ENCODE assay signal across 20 mouse cellular contexts in genomic region chr5:122997205-122998204, GRCm38 (mm10). TPM values are rescaled to one million over a fixed set of nuclear protein-coding genes. Genes with fewer than 3 reads are reported as not detected.
A peak's percentile ranks its signal among the peaks of the same experiment; 100 is the strongest.
DNase-seq lines count a peak whose midpoint lies in the region; ATAC-seq and TF ChIP-seq lines count a peak whose summit lies in the region.
"Had no signal": no experiment of that assay in that cellular context is flagged by ENCODE, and none has a peak within 500 bp of the region (broad histone marks: within the 10 kb centered on the region; RNA-seq: fewer than 3 reads in every experiment).

No protein-coding gene starts in this region.

- DNase-seq in cerebellum, adult 2 months, result peak; percentile 48 to 76
- DNase-seq in cerebellum, adult 8-10 months, result no peak
- DNase-seq in left cerebral cortex, postnatal 36 days (ENCODE audit: low spot score in 2 of 2), result peak; percentile 58 to 70
- DNase-seq in left cerebral cortex, adult 11 months (ENCODE audit: low spot score), result no peak
- DNase-seq in limb, embryonic 14.5 days (ENCODE audit: low spot score), result no peak
- DNase-seq in thymus, postnatal 25 days, result no peak
- DNase-seq in adrenal gland, adult 8-10 months, result no peak
- DNase-seq: embryo, embryonic 11 days; heart, adult 11 months; kidney, postnatal 14 days; lung, postnatal 14 days had no signal

- ATAC-seq in limb, embryonic 14.5 days (ENCODE audit: low FRiP score, low read depth), result peak; percentile 31; the same call in 1 of the 2 replicates
- ATAC-seq: activated CD4-positive, CD25-positive, alpha-beta regulatory T cell, adult 4 months; intestine, embryonic 16.5 days had no signal

- H3K9me3 ChIP-seq in limb, embryonic 14.5 days (ENCODE audit: control insufficient read depth, low read length), result no peaks in the 10 kb centered on the region
- H3K9me3 ChIP-seq: hindbrain, embryonic 13.5 days; liver, embryonic 15.5 days; midbrain, embryonic 10.5 days had no signal

- no peak overlapping the region; the same call in 1 of the 2 replicates for H3K9ac ChIP-seq in limb, embryonic 14.5 days (ENCODE audit: low read depth, low read length, severe bottlenecking)
- H3K9ac ChIP-seq: hindbrain, embryonic 13.5 days; liver, embryonic 15.5 days had no signal

- peaks cover 10% of the 10 kb centered on the region for H3K4me1 ChIP-seq in cerebellum, adult 2 months (ENCODE audit: control insufficient read depth, insufficient read depth, low read length)
- H3K4me1 ChIP-seq in bone marrow macrophage, adult 2 months (ENCODE audit: control insufficient read depth, insufficient read depth, low read length), result peaks cover 24% of the 10 kb centered on the region
- H3K4me1 ChIP-seq in limb, embryonic 14.5 days (ENCODE audit: control insufficient read depth, insufficient read depth, low read length), result peaks cover 9% of the 10 kb centered on the region

- H3K27ac ChIP-seq in cerebellum, adult 2 months (ENCODE audit: insufficient read depth, low read length), result peak overlapping the region; percentile 8; the same call in 1 of the 2 replicates
- H3K27ac ChIP-seq in bone marrow macrophage, adult 2 months (ENCODE audit: insufficient read depth, low read depth, low read length), result peak overlapping the region; percentile 47
- no peak overlapping the region for H3K27ac ChIP-seq in limb, embryonic 14.5 days (replicated peaks; ENCODE audit: low read depth, low read length)
- H3K27ac ChIP-seq: hindbrain, embryonic 13.5 days; liver, embryonic 15.5 days; midbrain, embryonic 10.5 days; stomach, postnatal 0 days had no signal

- TF ChIP-seq CTCF in cerebellum, adult 2 months (IDR thresholded peaks at IDR 0.05; ENCODE audit: borderline replicate concordance, insufficient read depth, low read depth, low read length), result no peak
- TF ChIP-seq CTCF in bone marrow macrophage, adult 2 months (IDR thresholded peaks at IDR 0.05; ENCODE audit: low read depth, low read length), result no peak

- H3K4me3 ChIP-seq in cerebellum, adult 2 months (replicated peaks; ENCODE audit: insufficient read depth, low read depth, low read length), result no peak overlapping the region
- no peak overlapping the region for H3K4me3 ChIP-seq in bone marrow macrophage, adult 2 months (ENCODE audit: insufficient read depth, low read length)
- no peak overlapping the region for H3K4me3 ChIP-seq in limb, embryonic 14.5 days (replicated peaks; ENCODE audit: low read length)
- H3K4me3 ChIP-seq: erythroblast, embryonic 14.5 days; hindbrain, embryonic 13.5 days; liver, embryonic 15.5 days; midbrain, embryonic 10.5 days had no signal

- H3K27me3 ChIP-seq in cerebellum, adult 2 months (ENCODE audit: control insufficient read depth, insufficient read depth, low read length), result no peaks in the 10 kb centered on the region
- no peaks in the 10 kb centered on the region for H3K27me3 ChIP-seq in limb, embryonic 14.5 days (ENCODE audit: control insufficient read depth, insufficient read depth, low read length)
- H3K27me3 ChIP-seq: hindbrain, embryonic 13.5 days; liver, embryonic 15.5 days had no signal

- 0 out of 2 replicates have a peak, but pooled peaks have one; percentile 4 for TF ChIP-seq POLR2A in cerebellum, adult 2 months (IDR thresholded peaks at IDR 0.05; ENCODE audit: borderline replicate concordance, insufficient read depth, low read length)
- no peak for TF ChIP-seq POLR2A in bone marrow macrophage, adult 2 months (IDR thresholded peaks at IDR 0.05; ENCODE audit: borderline replicate concordance, low read depth, low read length)
- TF ChIP-seq POLR2A in limb, embryonic 14.5 days (IDR thresholded peaks at IDR 0.05; ENCODE audit: borderline replicate concordance, extremely low read depth, insufficient read depth, insufficient read length), result no peak

- H3K4me2 ChIP-seq in limb, embryonic 14.5 days (replicated peaks; ENCODE audit: low read depth, low read length, severe bottlenecking), result no peak overlapping the region
- H3K4me2 ChIP-seq: hindbrain, embryonic 13.5 days; liver, embryonic 15.5 days had no signal

- intact Hi-C loops in left cerebral cortex, postnatal 36 days (cut with DNase I), result no loop called here

- WGBS in cerebellum, adult 2 months, result 45% methylated on average over 18 of the region's 18 CpGs
- WGBS in limb, embryonic 14.5 days, result 74% methylated on average over 18 of the region's 18 CpGs

- H3K36me3 ChIP-seq in limb, embryonic 14.5 days (ENCODE audit: control insufficient read depth, insufficient read depth, low read length), result no peaks in the 10 kb centered on the region
- H3K36me3 ChIP-seq: hindbrain, embryonic 13.5 days; liver, embryonic 15.5 days had no signal

RNA-seq across cellular contexts. Expression of gene Kdm2b, which starts 7.9 kb away (rescaled TPM):
- 27.5 and 29.4 TPM in 2 replicates for polyA plus RNA-seq in cerebellum, adult 2 months (2012; rRNA removed)
- 10 to 100 TPM; 23.7 to 27.3 TPM for total RNA-seq in left cerebral cortex, postnatal 36 days (2021)
- polyA plus RNA-seq in bone marrow macrophage, adult 2 months (2012; ENCODE audit: insufficient read depth, insufficient read length, missing spikeins), result 26.6 and 26.9 TPM in 2 replicates
- polyA plus RNA-seq in limb, embryonic 14.5 days (2012; rRNA removed), result 40.9 and 45.8 TPM in 2 replicates
- 37.0 and 41.7 TPM in 2 replicates for polyA plus RNA-seq in limb, embryonic 14.5 days (2014; fragmentation: Nextera tagmentation; extraction: Ambion mirVana)
- 10 to 100 TPM; 16.9 to 20.0 (median 18.5) TPM for total RNA-seq in adrenal gland, adult 8-10 months (2022)

RNA-seq across cellular contexts. Expression of gene Orai1, which starts 17.4 kb away (rescaled TPM):
- polyA plus RNA-seq in cerebellum, adult 2 months (2012; rRNA removed), result 20.7 and 21.4 TPM in 2 replicates
- total RNA-seq in left cerebral cortex, postnatal 36 days (2021), result 1 to 10 TPM; 7.0 to 7.9 TPM
- 59.9 and 68.5 TPM in 2 replicates for polyA plus RNA-seq in bone marrow macrophage, adult 2 months (2012; ENCODE audit: insufficient read depth, insufficient read length, missing spikeins)
- 25.0 and 35.0 TPM in 2 replicates for polyA plus RNA-seq in limb, embryonic 14.5 days (2012; rRNA removed)
- polyA plus RNA-seq in limb, embryonic 14.5 days (2014; fragmentation: Nextera tagmentation; extraction: Ambion mirVana), result 20.7 and 20.9 TPM in 2 replicates
- 10 to 100 TPM; 11.5 to 13.5 (median 12.0) TPM for total RNA-seq in adrenal gland, adult 8-10 months (2022)

RNA-seq across cellular contexts. Expression of gene Morn3, which starts 49.3 kb away (rescaled TPM):
- 0.23 and 0.73 TPM in 2 replicates for polyA plus RNA-seq in cerebellum, adult 2 months (2012; rRNA removed)
- not detected for total RNA-seq in left cerebral cortex, postnatal 36 days (2021)
- not detected in 2 replicates for polyA plus RNA-seq in bone marrow macrophage, adult 2 months (2012; ENCODE audit: insufficient read depth, insufficient read length, missing spikeins)
- not detected in 2 replicates for polyA plus RNA-seq in limb, embryonic 14.5 days (2012; rRNA removed)
- polyA plus RNA-seq in limb, embryonic 14.5 days (2014; fragmentation: Nextera tagmentation; extraction: Ambion mirVana), result not detected in 2 replicates
- total RNA-seq in adrenal gland, adult 8-10 months (2022), result not detected
- total RNA-seq: left cerebral cortex, postnatal 10 days had no signal
- polyA plus RNA-seq: erythroblast, embryonic 14.5 days; liver, embryonic 15.5 days had no signal

Comparison
In these comparisons a context has a peak if more than half of its experiments do, and no peak if none do; other contexts are left out.
1. DNase-seq: peak in cerebellum, adult 2 months (2 of 2) and left cerebral cortex, postnatal 36 days (2 of 2); none in cerebellum, adult 8-10 months (single experiment), left cerebral cortex, adult 11 months (single experiment), limb, embryonic 14.5 days (single experiment), thymus, postnatal 25 days (single experiment) and adrenal gland, adult 8-10 months (single experiment).